Mouse (Mus musculus): ENCODE results near the gene Slc25a34. TPM values are rescaled to one million over a fixed set of nuclear protein-coding genes. Genes with fewer than 3 reads are reported as not detected.

The Slc25a34 gene
- polyA plus RNA-seq, 1 experiment, result 3.9 TPM

DNA sequence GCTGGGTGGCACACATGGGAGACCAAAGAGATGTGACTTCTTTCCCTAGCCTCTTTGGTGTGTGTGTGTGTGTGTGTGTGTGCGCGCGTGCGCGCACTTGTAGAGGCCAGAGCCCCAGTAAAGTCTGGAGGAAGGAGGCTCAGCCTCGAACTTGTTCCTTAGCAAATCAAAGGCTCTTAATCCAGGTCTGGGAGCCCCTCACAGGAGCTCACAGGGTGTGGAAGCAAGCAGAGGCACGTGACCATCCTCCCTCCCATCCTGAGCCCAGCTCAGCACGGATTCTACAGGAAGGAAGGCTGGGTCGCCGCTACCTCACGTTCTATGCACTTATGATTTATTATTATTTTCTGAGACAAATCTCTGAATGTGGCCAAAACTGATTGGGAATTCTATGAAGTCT lies 47.2 kb downstream of the Slc25a34 start:
- H3K4me1 ChIP-seq (ENCODE audit: control insufficient read depth, insufficient read depth, low read length), result peaks cover 8% of the 10 kb centered on the region; the same call in 1 of the 2 replicates
- no peak for TF ChIP-seq POLR2A (IDR thresholded peaks at IDR 0.05; ENCODE audit: borderline replicate concordance, extremely low read depth, low read depth, low read length)
- TF ChIP-seq CTCF (IDR thresholded peaks at IDR 0.05; ENCODE audit: insufficient read depth, low read length), result no peak
- 83% methylated on average over 11 of the region's 11 CpGs for WGBS
- DNase-seq, result no peak
- no peak overlapping the region for H3K4me3 ChIP-seq (replicated peaks; ENCODE audit: extremely low read depth, low read depth, low read length)

DNA sequence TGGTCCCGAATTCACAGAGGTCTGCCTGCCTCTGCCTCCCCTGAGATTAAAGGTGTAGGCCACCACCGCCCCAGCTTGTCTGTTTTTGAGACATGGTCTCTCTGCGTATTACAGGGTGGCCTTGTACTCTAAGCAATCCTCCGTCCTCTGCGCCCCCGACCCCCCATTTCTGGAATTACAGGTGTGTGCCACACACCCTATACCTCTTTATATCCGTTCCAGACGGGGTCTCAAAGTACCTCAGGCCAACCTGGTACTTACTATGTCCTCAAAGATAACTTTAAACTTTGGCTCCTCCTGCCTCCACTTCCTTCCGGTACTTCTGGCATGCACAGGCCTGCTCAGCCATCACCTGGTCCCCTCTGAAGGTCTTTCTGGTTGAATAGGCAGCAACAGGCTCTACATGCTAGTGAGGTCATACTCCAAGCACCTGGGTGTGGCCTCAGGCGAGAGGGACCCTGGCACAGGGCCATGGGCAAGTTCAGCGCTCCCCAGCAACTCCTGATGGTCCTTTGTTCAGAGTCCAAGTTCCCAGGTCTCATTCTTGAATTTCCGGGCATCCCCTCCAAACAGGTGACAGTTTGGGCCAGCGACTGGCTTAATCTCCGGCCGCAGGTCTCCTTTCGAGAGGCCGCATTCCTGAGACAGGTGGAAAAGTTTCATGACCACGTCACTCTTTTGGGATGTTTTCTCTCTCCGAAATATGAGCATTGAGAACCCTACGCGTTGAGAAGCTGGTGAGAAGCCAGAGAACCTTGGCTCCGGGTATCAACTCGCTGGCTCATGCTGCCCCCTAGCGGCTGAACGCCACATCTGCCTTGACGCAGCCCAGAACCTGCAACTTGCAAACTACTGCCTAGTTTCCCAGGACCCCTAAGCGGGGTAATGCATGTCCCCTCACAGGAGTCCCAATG lies 48.6 kb downstream of the Slc25a34 start:
- no peak for TF ChIP-seq POLR2A (IDR thresholded peaks at IDR 0.05; ENCODE audit: borderline replicate concordance, extremely low read depth, low read depth, low read length)
- TF ChIP-seq CTCF (IDR thresholded peaks at IDR 0.05; ENCODE audit: insufficient read depth, low read length), result peak; percentile 96
- peak; percentile 89 for DNase-seq
- H3K4me3 ChIP-seq (replicated peaks; ENCODE audit: extremely low read depth, low read depth, low read length), result no peak overlapping the region
- 30% methylated on average over 27 of the region's 27 CpGs for WGBS
- H3K4me1 ChIP-seq (ENCODE audit: control insufficient read depth, insufficient read depth, low read length), result peaks cover 16% of the 10 kb centered on the region

DNA sequence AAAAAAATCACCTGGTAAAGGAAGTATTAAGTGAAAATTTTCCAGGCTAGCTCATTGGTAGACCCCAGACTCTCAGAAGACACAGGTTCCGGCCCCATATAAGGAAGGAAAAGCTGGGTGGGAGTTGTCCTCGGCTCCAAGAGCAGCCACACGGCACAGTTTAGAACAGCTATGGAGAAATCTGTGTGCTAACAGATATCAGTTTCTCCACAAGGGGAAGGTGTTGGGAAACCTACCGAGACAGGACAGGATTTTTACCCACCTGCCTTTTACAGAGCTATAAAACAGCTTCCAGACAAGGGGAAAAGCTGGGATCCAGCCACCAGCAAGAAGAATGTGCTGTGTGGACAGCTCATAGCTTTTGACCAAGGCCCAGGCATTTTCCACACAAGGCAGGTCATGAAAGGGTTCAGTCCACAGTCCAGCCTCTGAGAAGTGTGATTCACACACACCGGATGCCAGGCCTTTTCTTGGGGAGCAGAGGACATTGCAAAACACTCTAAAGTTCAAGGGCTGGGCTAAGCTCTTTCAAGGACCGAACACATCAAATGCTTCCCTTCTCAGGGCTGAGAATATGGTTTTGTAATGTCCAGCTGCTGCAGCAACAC lies 50.2 kb downstream of the Slc25a34 start:
- DNase-seq, result peak; percentile 62
- WGBS, result 28% methylated on average over 6 of the region's 6 CpGs

DNA sequence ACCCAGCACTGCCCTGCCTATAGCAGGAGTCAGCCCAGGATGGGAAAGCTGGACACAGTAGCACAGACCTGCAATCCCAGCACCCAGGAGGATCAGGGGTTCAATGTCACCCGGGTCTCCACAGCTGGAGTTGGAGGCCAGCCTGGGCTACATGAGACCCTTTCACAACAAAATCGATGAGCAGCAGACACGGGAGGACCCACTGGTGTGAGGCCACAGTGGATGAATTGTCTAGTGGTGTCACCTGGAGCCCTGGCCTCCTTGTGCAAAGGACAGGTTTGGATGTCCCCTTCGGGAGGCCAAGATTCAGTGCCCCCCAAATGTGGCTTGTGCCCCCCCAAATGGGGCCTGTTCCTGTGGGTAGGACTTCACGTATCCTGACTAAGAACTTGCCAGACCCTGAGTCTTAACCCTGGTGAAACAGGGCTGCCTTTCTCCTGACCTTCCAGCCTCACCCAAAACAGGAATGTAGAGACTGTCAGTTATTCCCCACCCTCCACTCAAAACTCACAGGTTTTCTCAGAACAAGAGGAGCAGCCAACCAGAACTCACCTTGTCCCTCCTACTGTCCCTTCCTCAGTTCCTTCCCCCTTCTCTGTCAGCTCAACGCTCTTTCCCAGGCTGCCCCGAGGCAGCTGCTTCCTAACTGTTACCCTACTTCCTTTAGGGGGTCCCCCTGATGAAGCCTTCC lies 50.8 kb downstream of the Slc25a34 start:
- WGBS, result 59% methylated on average over 7 of the region's 7 CpGs
- H3K4me1 ChIP-seq (ENCODE audit: control insufficient read depth, insufficient read depth, low read length), result peaks cover 22% of the 10 kb centered on the region
- TF ChIP-seq POLR2A (IDR thresholded peaks at IDR 0.05; ENCODE audit: borderline replicate concordance, extremely low read depth, low read depth, low read length) (no peak), CTCF (IDR thresholded peaks at IDR 0.05; ENCODE audit: insufficient read depth, low read length) (no peak)
- DNase-seq, result peak; percentile 44
- H3K4me3 ChIP-seq (replicated peaks; ENCODE audit: extremely low read depth, low read depth, low read length), result no peak overlapping the region

More for the DNA sequence above, 50.2 kb downstream of the Slc25a34 start:
- TF ChIP-seq POLR2A (IDR thresholded peaks at IDR 0.05; ENCODE audit: borderline replicate concordance, extremely low read depth, low read depth, low read length), result peak; percentile 14; the same call in 1 of the 2 replicates
- no peak for TF ChIP-seq CTCF (IDR thresholded peaks at IDR 0.05; ENCODE audit: insufficient read depth, low read length)
- H3K4me1 ChIP-seq (ENCODE audit: control insufficient read depth, insufficient read depth, low read length), result peaks cover 22% of the 10 kb centered on the region
- H3K4me3 ChIP-seq (replicated peaks; ENCODE audit: extremely low read depth, low read depth, low read length), result no peak overlapping the region

DNA sequence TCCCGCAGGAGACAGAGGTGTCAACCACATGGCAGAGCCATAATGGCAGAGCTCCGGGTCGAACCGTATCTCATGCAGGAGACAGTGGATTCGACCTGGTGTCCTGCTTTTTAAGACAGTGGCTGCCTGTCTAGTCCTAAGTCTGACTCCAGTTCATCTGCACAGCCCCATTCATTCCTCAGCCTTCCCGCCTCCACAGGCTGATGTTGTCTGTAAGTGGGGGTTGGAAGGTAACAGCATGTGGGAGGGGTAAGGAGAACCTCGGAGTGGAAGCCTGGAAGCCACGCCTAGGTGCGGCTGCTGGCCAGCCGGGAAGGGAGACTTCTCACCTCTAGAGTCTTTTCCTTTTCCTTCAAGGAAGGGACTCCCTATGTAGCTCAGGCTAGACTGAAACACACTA lies 51.7 kb downstream of the Slc25a34 start:
- no peak for TF ChIP-seq CTCF (IDR thresholded peaks at IDR 0.05; ENCODE audit: insufficient read depth, low read length)
- TF ChIP-seq POLR2A (IDR thresholded peaks at IDR 0.05; ENCODE audit: borderline replicate concordance, extremely low read depth, low read depth, low read length), result no peak
- 68% methylated on average over 10 of the region's 10 CpGs for WGBS
- Histone ChIP-seq H3K4me1 (ENCODE audit: control insufficient read depth, insufficient read depth, low read length) (peaks cover 22% of the 10 kb centered on the region), H3K4me3 (replicated peaks; ENCODE audit: extremely low read depth, low read depth, low read length) (no peak overlapping the region)
- DNase-seq, result peak; percentile 45

DNA sequence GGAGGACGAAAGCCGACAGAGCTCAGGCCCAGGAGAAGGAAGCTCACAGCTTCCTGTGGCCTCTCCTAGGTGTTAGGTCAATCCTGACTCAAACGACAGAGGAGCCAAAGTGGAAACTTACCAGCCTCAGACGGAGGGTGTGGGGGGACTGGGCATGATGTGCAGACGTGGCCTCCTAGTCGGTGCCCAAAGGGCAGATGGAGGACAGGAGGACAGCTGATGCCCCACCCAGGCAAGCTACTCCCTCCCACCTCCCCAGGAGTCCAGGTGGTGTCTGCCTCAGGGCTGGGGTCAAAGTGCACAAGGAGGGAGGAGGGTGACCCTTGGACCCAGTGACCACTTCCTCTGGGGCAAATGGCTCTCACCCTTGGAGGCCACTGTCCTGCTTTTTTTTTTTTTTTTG lies 52.3 kb downstream of the Slc25a34 start:
- peak; percentile 20 for DNase-seq
- no peak overlapping the region for H3K4me3 ChIP-seq (replicated peaks; ENCODE audit: extremely low read depth, low read depth, low read length)
- WGBS, result 37% methylated on average over 6 of the region's 6 CpGs
- TF ChIP-seq CTCF (IDR thresholded peaks at IDR 0.05; ENCODE audit: insufficient read depth, low read length) (no peak), POLR2A (IDR thresholded peaks at IDR 0.05; ENCODE audit: borderline replicate concordance, extremely low read depth, low read depth, low read length) (no peak)
- H3K4me1 ChIP-seq (ENCODE audit: control insufficient read depth, insufficient read depth, low read length), result peaks cover 22% of the 10 kb centered on the region

DNA sequence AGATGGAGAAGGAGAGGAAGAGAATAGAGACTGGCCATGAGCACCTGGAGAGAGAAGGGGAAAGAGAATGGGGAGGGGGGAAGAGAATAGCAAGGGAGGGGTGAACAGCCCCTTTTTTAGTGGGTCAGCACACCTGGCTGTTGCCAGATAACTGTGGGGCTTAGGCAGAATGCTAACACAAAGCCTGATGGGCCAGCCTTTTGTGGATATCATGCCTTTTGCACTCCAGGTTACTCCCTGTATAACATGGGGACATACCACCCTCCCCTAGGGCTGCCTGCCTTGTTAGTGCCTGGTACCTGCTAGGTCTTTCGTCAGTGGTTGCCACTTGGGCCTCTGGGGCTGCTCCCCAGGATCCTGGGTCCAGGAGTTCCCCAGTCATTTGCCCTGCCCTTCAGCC lies 52.8 kb downstream of the Slc25a34 start:
- H3K4me3 ChIP-seq (replicated peaks; ENCODE audit: extremely low read depth, low read depth, low read length), result no peak overlapping the region

DNA sequence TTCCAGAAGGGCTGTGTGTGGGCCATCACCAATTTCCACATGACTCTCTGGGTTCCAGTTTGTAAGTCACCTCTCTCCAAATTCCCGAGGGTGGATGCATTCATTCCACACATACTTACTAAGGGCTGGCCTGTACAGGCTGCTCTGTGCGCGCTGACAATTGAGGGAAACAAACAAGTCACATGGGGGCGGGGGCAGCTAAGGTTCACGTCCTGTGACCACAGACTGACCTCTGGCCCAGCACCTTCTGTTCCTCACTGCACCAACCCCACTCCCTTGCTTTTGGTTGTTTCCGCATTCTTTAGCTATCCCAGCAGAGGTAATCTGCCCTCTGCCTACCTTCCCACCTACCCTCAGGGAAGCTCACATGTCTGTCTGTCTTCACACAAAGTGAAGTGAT lies 53.6 kb downstream of the Slc25a34 start:
- H3K4me1 ChIP-seq (ENCODE audit: control insufficient read depth, insufficient read depth, low read length), result peaks cover 24% of the 10 kb centered on the region

More for the DNA sequence above, 52.8 kb downstream of the Slc25a34 start:
- TF ChIP-seq POLR2A (IDR thresholded peaks at IDR 0.05; ENCODE audit: borderline replicate concordance, extremely low read depth, low read depth, low read length) (no peak), CTCF (IDR thresholded peaks at IDR 0.05; ENCODE audit: insufficient read depth, low read length) (no peak)
- 88% methylated on average over 1 of the region's 1 CpGs for WGBS
- H3K4me1 ChIP-seq (ENCODE audit: control insufficient read depth, insufficient read depth, low read length), result peaks cover 22% of the 10 kb centered on the region
- DNase-seq, result no peak

DNA sequence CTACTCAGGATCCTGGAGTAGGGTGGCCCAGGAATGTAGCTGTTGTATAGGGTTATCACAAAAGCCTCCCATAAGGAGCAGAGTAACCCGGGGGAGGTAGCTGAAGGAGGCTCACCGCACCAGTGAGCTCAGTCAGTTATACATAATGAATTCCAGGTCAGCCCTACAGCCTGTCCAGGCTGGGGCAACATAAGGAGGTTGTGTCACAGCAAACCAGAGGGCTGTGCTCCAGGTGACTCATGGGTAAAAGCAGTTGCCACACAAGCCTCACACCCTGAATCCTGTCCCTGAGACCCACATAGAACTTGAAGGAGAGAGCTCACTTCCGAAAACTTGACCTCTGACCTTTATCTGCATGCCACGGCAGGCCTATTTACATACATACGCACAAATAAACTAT lies 54.7 kb downstream of the Slc25a34 start:
- WGBS, result 83% methylated on average over 5 of the region's 5 CpGs
- TF ChIP-seq CTCF (IDR thresholded peaks at IDR 0.05; ENCODE audit: insufficient read depth, low read length), result no peak
- no peak for DNase-seq
- Histone ChIP-seq H3K4me3 (replicated peaks; ENCODE audit: extremely low read depth, low read depth, low read length) (no peak overlapping the region), H3K4me1 (ENCODE audit: control insufficient read depth, insufficient read depth, low read length) (peaks cover 23% of the 10 kb centered on the region)

More for the DNA sequence above, 53.6 kb downstream of the Slc25a34 start:
- DNase-seq, result peak; percentile 51
- TF ChIP-seq CTCF (IDR thresholded peaks at IDR 0.05; ENCODE audit: insufficient read depth, low read length) (no peak), POLR2A (IDR thresholded peaks at IDR 0.05; ENCODE audit: borderline replicate concordance, extremely low read depth, low read depth, low read length) (no peak)
- H3K4me3 ChIP-seq (replicated peaks; ENCODE audit: extremely low read depth, low read depth, low read length), result no peak overlapping the region
- WGBS, result 32% methylated on average over 6 of the region's 6 CpGs

Other genes starting within 250 kb of the Slc25a34 start
- 1.4 TPM in 1 of 2 replicates, not detected in the other for gene Clcnka, start 225.1 kb downstream of the Slc25a34 start, polyA plus RNA-seq (2012; rRNA removed)
- 0.20 TPM in 1 of 2 replicates, not detected in the other for gene Clcnkb, start 207.8 kb downstream of the Slc25a34 start, polyA plus RNA-seq (2012; rRNA removed)
- gene Hspb7, start 203.0 kb downstream of the Slc25a34 start, polyA plus RNA-seq (2012; rRNA removed), result 19.6 and 29.1 TPM in 2 replicates
- 0.18 TPM in 1 of 2 replicates, not detected in the other for gene Srarp, start 187.7 kb downstream of the Slc25a34 start, polyA plus RNA-seq (2012; rRNA removed)
- 30.9 and 38.6 TPM in 2 replicates for gene Zbtb17, start 179.2 kb downstream of the Slc25a34 start, polyA plus RNA-seq (2012; rRNA removed)
- gene Spen, start 85.2 kb downstream of the Slc25a34 start, polyA plus RNA-seq (2012; rRNA removed), result 27.1 and 30.4 TPM in 2 replicates
- 36.2 and 45.7 TPM in 2 replicates for gene Fblim1, start 17.7 kb downstream of the Slc25a34 start, polyA plus RNA-seq (2012; rRNA removed)
- 5.1 and 5.3 TPM in 2 replicates for gene Tmem82, start 5.2 kb downstream of the Slc25a34 start, polyA plus RNA-seq (2012; rRNA removed)
- 45.7 and 52.3 TPM in 2 replicates for gene Plekhm2, start 41.1 kb upstream of the Slc25a34 start, polyA plus RNA-seq (2012; rRNA removed)
- 9.0 and 14.1 TPM in 2 replicates for gene Rsc1a1, start 61.8 kb upstream of the Slc25a34 start, polyA plus RNA-seq (2012; rRNA removed)
- gene Ddi2, start 99.6 kb upstream of the Slc25a34 start, polyA plus RNA-seq (2012; rRNA removed), result 19.7 and 20.2 TPM in 2 replicates
- gene Agmat, start 122.9 kb upstream of the Slc25a34 start, polyA plus RNA-seq (2012; rRNA removed), result 0.15 and 0.28 TPM in 2 replicates
- 9.6 and 12.0 TPM in 2 replicates for gene Dnajc16, start 167.1 kb upstream of the Slc25a34 start, polyA plus RNA-seq (2012; rRNA removed)
- gene Casp9, start 169.8 kb upstream of the Slc25a34 start, polyA plus RNA-seq (2012; rRNA removed), result 17.7 and 19.0 TPM in 2 replicates
- 1.5 and 37.8 TPM in 2 replicates for gene Cela2a, start 202.3 kb upstream of the Slc25a34 start, polyA plus RNA-seq (2012; rRNA removed)
- gene Ctrc, start 222.5 kb upstream of the Slc25a34 start, polyA plus RNA-seq (2012; rRNA removed), result 4.7 TPM in 1 of 2 replicates, not detected in the other